Mouse (Mus musculus): ENCODE measurements around the gene Clasp1.

The Clasp1 gene

DNA sequence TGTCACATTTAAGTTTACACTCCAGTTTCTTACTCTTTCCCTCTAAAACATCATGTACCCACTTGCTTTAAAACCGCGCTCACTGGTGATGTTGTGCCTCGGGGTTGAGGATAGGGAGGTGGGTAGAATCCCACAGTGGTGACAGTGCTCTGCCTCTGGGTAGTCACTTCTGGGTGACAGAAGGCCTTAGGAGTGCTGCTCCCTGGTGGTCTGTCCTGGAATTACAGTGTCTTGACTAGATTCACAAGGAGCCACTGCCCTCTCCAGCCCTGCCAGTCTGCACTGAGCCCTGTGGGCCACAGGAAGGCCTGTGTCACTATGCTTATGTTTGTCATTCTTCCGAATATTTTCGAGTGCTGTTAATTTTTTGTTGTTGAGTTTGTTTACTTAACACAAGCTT, 109.5 kb downstream of the Clasp1 start:
- peak; percentile 62 for DNase-seq (ENCODE audit: low read depth, low spot score)

DNA sequence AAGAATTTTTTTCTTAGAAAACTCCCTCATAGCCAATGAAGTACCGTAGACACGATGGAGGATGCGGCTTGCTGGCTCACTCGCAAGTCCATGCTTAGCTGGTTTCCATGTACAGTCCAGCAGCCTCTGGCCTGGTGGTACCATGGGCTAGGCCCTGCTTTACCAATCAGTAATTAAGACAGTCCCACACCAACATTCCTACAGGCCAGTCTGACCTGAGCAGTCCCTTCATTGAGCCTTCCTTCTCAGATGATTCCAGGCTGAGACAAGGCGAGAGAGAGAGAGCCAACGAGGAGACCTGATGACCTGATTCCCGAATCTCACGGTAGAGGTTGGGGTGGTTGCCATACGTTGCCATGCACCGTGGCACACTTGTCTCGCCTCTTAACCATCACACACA, 111.7 kb downstream of the Clasp1 start:
- DNase-seq (ENCODE audit: low read depth, low spot score): no peak

DNA sequence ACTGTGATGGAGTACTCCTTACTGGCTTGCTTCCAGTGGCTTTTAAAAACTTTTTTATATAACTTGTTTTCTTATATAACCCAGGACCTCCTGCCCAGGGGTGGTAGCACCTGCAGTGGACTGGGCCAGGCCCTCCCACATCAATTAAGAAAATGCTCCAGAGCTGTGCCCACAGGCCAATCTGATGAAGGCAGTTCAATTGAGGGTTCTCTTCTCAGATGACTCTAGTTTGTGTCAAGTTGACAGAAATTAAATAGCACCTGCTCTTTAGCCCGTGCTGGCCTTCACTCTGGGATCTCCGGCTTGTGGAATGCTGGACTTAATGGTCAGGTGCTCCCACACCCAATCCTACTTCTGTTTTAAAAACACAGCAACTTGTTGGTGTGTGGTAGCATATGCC, 112.8 kb downstream of the Clasp1 start:
- no peak for DNase-seq (ENCODE audit: low read depth, low spot score)

DNA sequence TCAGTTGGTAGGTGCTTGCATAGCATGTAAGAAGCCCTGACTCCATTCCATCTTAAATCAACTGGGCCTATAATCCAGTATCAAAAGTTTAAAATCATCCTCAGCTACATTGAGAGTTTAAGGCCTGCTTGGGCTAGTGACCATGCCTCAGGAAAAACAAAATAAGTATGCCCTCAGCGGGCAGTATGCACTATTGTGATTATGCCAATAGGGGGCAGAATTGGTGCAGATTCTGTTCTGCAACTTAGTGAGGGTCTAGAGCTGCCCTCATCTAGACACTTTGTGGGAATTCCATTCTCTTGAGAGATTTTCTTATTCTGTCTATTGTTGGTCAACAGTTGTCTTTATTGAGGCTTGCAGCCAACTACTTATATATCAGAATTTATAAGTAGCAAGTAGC, 116.9 kb downstream of the Clasp1 start:
- DNase-seq (ENCODE audit: low read depth, low spot score): no peak

DNA sequence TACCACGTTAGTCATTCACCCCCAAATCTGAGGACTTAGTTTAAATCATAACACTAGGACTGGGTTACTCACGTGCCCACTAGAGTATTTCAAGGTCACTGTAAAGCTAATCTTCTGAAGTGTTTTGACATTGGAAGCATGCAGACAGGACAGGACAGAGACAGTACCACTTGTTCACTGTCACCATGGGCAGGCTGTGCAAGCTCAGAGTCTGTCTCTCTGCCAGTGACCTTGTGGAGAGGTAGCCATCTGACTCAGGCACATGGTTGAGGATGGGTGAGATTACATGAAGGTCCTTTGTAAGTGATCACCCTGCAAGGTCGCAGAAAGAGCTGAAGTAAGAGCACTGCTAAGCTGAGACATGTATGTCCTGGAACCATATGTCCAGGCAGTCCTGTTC, 122.1 kb downstream of the Clasp1 start:
- DNase-seq (ENCODE audit: low read depth, low spot score): no peak

DNA sequence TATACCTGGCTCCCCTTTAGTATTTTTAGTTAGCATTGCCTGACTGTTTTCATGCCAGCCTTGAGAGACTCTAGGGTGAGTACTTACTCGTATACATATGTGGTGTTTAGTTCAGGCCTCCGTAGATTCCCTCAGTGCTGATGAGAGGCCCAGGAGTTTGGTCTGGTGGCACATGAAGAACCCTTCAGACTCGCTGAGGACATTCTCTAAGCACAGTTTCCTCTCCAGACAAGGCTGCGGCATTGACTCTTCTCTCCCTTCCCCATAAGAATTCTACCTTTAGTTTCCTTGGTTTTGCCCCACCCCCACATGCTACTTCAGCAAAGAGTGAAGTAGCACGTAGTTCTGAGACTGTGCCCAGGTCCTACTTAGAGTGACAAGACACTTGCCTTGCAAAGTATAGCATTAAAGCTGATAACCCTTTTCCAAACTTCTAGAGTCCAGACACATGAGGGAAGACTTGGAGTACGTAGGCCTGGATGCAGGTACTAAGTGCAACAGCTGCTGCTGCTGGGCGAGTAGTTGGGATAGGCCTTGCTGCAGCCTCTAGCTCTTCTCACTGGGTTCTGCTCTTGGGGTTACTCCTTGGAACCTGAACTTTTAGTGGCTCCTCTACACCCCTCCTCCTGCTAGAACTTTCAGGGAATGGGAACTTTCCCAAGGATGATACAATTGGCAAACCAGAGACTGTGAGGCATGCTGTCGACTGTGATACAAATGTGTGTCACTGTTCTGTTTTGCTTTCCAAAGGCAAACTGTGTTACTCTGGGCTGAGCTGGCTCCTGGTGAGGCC, 123.1 kb downstream of the Clasp1 start:
- no peak for DNase-seq (ENCODE audit: low read depth, low spot score)

DNA sequence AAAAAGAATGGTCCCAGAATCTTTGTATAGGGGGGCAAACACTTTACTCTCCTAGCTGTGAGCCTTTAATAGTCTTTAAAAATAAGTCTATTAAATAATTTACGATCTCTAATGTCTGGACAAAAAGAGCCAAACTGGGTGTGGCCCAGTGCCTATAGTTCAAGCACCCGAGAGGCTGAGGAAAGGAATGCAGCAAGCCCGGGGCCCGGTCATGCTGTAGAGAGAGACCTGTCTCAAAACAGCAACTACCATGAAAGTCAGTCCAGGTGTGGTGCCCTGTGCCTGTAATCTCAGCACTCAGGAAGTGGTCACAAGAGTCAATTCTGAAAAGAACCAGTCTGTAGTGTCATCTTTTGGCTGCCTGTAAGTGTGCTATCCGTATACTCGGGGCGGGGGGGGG, 127.4 kb downstream of the Clasp1 start:
- no peak for DNase-seq (ENCODE audit: low read depth, low spot score)

DNA sequence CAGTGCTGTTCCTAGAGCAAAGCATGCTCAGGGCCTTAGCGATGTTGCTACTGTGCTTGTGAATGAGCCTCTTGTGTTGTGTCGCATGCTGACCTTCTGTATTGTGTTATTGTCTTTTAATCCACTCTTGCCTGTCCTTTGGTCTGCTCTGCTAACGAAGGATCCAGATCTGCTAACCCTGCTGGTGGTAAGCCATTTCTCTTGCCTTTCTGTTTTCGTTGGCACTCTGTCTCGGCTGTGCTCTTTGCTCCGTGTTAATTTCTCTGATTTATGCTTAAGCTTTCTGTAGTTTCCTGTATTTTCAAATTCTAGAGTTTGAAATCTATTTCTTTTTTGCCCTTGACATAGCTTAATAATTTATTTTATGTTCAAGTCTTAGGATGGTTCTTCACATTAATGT, 134.3 kb downstream of the Clasp1 start:
- DNase-seq (ENCODE audit: low read depth, low spot score): no peak

DNA sequence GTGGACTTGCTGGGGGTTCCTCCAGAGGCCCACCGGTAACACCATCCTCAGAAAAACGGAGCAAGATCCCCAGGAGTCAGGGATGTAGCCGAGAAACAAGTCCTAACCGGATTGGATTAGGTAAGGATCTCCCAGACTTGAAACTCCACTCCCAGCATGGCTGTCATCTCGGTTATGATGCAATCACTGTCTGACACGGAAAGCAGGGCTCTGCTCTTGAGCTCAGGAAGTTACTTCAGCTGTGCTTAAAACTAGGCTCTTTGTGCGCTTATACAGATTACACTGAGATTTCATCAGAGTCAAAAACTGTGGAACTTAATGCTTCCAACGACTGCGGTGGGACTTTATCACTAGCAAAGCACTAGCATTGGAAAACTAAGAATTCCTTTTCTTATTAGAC, 136.5 kb downstream of the Clasp1 start:
- DNase-seq (ENCODE audit: low read depth, low spot score): no peak

DNA sequence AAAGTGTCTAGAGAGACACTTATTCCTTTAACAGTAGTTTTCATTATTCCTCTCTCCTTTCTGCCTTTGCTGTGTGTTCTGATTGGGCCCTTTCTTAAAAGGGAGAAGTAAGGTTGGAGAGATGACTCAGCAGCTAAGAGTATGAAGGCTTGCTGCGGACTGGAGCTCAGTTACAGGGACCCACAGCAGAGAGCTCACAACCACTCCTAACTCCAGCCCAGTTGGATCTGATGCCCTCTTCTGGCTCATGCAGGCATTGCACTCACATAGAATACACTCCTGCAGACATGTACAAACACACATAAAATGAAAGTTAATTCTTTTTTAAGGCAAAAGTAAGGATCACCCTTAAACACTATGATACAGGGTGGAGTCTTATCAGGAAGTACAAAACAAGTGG, 140.4 kb downstream of the Clasp1 start:
- DNase-seq (ENCODE audit: low read depth, low spot score): no peak

DNA sequence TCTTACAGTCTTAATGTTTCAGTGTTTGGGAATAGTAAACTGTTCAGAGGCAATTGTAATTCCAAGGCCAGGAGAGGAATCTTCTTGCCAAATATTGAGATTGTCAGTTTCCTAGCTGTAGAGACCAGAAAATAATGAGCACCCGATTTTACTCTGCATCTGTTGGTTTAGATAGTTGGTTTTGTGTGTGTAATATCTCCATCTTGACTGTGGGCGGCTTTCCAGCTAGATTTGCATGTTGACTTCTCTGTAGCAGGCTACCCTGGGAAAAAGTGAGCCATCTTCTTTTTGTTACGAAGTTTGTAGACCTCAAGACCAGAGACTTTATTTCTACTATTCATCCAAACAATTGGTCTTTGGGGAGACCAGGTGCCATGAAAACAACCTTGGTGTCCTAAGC, 142.4 kb downstream of the Clasp1 start:
- no peak for DNase-seq (ENCODE audit: low read depth, low spot score)

DNA sequence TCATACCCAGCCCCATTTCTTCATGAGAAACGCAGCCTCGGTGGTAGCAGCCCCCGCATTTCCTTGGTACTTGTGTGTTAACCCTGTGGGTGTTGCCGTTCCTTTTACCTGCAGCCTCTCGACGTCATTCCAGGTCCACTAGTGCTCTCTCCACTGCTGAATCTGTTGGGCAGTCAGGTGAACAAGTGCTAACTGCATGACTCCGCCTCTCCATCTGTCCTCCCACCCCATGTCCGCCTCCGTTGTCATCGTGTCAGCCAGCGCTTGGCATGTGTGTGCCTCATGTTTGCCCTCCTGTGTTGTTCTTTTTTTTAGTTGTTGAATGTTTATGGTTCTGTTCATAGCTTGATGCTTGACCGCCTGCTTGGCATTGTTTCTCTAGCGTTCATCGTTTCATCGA, 147.2 kb downstream of the Clasp1 start:
- DNase-seq (ENCODE audit: low read depth, low spot score): no peak

DNA sequence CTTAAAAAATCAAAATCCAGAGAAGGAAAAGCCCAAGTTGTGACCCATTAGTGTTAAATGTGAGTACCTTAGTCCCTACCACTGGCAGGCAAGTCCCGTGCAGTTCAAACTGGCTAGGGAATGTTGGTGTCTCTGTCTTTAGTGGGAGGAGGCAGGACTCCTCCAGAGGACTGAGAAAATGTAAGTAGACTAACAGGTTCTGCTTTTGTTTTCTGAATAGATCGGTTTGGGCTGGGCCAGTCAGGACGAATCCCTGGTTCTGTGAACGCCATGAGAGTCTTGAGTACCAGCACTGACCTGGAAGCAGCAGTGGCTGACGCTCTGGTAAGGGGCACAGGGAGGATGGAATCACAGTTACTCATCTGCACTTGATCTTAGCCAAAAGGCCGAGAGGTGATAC, 150.2 kb downstream of the Clasp1 start:
- no peak for DNase-seq (ENCODE audit: low read depth, low spot score)

DNA sequence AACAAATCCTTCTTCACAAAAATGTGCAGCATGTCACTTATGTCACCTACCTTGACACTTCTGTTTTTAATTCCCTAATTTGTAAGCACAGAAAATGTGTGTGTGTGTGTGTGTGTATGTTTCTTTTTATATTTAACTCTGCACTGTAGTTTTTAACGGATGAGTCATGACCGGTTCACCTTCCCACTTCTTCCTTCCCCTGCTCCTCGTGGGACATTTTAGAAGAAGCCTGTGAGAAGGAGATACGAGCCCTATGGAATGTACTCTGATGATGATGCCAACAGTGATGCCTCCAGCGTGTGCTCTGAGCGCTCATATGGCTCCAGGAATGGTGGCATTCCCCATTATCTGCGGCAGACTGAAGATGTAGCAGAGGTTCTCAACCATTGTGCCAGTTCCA, 154.0 kb downstream of the Clasp1 start:
- DNase-seq (ENCODE audit: low read depth, low spot score): no peak

DNA sequence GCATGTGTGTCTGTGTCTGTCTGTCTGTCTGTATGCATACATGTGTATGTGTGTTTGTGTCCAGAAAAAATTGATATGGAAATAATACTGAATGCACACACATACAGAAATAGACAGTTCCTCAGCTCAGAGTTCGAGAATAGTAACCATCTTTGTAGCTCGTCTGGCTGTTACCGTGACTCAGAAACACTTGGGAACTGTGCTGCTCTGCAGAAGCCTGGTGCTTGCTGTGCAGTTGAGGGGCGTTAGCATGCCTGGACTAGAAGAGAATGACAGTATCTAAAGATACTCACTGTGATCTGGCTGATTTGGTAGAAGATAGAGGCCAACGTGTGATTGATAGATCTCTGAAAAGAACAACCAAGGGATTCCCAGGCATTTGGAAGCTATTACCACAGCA, 159.9 kb downstream of the Clasp1 start:
- no peak for DNase-seq (ENCODE audit: low read depth, low spot score)

DNA sequence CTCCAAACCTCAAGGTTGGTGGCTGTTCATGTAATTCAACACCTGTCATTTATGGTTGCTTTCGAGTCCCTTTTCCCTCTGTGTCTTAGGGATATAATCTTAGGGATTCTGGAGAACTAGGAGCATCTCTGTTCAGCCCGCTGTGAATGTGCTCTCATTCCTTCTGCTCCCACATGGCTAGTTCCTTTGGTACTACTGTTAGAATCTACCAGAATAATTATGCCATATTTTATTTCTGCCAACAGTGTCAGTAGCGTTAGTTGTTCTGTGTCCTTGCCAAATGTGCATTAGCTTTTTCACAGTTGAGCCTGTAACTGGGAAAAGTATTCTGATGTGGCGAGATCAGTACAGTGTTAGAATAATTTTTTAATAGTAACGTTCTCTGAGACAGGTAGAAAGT, 162.3 kb downstream of the Clasp1 start:
- no peak for DNase-seq (ENCODE audit: low read depth, low spot score)

DNA sequence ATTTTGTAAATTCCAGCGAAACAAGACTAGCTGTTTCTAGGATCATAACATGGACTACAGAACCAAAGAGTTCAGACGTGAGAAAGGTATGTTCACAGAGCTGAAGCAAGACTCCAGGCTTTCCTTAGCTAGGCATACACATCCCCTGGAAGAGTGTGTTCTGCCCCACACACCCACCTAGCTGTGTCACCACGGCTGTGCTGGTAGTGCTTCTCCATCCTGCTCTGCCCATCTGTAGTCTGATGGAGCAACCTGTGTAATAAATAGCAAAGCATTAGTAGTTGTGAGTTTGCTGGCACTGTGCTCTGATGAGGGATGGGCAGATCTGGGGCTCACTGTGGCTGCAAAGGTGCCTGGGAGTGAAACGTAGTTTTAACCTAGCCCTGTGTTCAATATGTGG, 163.2 kb downstream of the Clasp1 start:
- DNase-seq (ENCODE audit: low read depth, low spot score): no peak

DNA sequence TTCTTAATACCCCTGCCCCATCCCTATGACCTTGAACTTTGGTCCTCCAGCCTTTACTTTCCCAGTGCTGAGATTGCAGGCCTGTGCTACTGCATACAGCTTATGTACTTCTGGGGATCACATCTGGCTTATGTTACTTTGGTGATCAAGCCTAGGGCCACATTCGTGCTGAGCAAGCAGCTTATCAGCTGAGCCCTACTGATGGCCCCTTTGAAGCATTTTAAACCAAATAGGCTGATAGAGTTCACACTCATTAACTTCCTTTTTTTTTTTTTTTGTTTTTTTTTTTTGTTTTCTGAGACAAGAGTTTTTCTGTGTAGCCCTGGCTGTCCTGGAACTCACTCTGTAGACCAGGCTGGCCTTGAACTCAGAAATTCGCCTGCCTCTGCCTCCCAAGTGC, 164.2 kb downstream of the Clasp1 start:
- no peak for DNase-seq (ENCODE audit: low read depth, low spot score)

DNA sequence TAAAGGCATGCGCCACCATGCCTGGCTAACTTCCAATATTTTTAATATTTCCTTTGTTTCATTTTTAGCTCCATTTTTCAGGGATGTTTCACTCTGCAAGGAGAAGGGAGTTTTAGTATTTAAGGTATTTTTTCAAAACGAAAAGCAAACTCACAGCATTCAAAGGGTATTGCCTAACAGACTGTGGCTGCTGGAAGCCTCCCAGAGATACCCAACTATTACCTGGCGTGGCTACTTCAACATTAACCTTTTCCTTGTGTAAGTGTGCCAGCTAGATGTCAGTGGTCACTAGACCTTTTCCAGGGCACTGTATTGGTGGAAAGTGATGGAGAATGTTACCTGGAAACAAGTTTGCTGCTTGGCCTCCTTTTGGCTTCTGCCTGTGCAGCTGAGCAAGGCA, 164.6 kb downstream of the Clasp1 start:
- no peak for DNase-seq (ENCODE audit: low read depth, low spot score)

DNA sequence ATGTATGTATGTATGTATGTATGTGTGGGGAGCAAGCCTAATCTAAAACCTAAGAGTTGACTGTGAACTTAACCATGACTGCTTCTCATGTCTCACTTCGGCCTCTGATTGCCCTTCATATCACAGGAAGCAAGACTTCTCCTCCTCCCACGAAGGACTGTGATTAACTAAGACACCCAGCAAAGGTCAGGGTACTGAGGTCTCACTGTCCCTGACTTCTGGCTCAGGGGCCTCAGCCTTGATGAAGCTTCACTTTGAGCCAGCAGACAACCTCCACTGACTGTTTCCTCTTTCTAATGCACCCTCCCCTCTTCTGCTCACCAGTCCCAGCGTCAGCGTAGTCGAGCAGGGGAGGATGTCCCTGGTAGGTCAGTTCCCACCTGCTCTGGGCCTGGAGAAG, 166.1 kb downstream of the Clasp1 start:
- no peak for DNase-seq (ENCODE audit: low read depth, low spot score)

DNA sequence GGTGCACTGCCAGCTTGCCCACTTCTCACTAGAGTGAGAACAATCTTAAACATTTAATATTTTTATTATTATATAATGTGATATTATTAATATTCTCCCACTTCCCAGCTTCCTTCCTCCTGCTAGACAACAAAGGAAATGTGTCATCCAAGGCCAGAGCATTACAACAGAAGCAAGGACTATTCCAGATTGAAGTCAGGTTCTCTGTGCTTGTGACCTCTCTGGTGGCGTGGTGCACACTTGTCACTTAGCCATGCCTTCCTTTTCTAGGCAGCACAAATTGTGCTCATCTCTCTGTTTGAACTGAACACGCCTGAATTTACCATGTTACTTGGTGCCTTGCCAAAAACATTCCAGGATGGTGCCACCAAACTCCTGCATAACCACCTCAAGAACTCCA, 170.9 kb downstream of the Clasp1 start:
- DNase-seq (ENCODE audit: low read depth, low spot score): no peak

DNA sequence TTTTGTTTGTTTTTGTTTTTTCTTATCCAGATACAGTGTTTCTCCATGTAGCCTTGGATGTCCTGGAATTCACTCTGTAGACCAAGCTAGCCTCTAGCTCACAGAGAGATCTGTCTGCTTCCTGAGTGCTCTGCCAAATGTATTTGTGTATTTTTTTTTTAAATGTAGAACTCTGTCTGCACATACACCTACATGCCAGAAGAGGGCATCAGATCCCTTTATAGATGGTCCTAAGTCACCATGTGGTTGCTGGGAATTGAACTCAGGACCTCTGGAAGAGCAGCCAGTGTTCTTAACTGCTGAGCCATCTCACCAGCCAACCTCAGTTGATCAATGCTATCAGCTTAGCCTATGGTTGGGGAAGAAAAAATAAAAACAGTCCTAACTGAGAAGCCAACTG, 175.7 kb downstream of the Clasp1 start:
- DNase-seq (ENCODE audit: low read depth, low spot score): no peak

DNA sequence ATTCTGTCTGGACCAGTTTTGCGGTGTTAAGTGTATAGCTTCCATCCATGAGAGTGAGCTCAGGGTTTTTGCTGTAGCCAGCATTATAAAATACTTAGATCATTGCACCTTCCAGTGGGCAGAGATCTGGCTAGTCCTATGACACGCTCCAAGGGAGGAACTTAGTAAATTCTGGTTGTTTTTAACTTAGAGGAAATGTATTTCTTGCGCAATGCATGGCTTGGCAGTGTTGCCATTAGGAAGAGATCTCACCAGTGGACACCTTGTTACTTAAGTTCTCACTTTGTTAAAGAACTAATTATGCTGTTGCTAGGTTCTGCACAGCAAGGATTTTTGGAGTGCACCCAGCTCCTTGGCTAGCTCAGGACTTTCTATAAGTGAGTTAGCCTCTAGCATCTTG, 178.8 kb downstream of the Clasp1 start:
- DNase-seq (ENCODE audit: low read depth, low spot score): no peak

DNA sequence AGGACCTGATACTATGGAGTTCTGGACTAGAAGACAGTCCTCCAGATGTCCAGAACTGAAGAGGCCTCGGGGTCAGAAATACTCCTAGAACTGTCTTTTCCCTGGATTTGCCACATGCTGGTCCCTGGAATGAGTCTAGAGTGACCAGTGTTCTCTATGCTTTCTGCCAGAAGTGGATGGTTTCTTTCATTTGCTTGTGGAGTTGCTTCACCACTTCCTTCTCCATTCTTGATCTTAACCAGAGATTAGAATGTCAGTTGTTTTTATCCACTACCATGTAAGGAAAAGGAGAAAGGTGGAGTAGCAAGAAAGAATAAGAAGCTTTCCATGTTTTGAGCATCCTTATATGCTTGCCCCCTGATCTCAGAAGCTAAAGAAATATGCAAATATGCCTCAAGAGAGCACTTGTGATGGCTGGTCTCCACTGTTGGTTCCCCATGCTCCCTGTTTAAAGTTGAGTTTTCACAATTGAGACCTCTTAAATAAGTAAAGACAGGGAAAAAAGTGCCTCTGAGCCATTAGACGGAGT, 191.4 kb downstream of the Clasp1 start:
- no peak for DNase-seq (ENCODE audit: low read depth, low spot score)

Measured in embryo, embryonic 11.5 days (tissue).